Mouse (Mus musculus): ENCODE data around the gene Rims4.
A peak's percentile ranks its signal among the peaks of the same experiment; 100 is the strongest.

Gene Rims4

DNA sequence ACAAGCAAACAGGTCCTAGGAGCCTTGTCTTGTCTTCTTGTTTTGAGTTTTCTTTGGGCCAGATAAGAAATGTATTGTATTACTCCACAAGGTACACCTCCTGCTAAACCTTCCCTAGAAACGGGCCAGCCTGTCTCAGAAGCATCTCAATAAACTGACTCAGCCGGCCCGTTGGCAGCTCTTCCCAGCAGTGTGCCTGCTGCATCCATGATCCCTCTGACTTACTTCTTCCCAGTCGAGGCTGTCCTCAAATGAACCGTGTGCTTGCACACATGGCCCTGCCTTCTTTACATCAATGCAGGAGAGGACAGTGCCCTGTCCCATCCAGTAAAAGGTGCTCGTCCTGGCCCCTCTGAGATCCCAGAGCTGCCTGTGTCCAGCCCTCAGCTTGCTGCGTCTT is 8.9 kb downstream of the Rims4 start:
- DNase-seq = no peak

DNA sequence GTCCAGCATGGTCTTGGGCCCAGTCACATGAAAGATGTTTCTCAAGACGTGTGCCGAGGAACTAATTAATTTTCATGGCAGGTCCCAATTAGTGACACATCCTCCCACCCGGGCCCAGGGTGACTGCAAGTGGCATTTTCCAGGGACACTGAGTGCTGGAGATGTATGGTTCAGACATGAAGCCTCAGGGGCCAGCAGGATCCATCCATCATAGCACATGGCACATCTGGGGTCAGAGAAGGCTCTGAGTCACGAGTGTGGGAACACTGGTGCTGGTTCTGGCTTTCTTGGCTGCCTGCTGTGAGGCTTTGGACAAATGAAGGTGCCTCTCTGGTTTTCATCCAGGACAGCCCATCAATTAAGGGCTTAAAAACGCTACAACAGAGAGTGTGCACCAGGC is 11.4 kb downstream of the Rims4 start:
- DNase-seq = no peak

DNA sequence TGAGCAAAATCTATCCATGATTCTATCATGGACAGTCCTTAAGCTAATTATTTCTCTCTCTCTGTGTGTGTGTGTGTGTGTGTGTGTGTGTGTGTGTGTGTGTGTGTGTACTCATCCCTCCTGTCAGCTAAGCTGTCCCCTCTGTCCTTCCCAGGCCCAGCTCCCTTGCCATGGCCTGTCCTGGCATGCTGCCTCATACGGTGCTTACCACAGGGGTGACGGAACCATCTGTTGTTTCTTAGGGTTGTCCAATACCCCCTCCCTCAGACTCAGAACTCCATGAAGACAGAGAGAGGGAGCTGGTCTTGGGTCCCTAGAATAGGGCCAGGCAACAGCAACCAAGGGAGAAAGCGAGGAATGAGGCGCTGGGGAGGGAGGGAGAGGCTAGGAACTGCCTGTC is 14.2 kb downstream of the Rims4 start:
- no peak for DNase-seq

DNA sequence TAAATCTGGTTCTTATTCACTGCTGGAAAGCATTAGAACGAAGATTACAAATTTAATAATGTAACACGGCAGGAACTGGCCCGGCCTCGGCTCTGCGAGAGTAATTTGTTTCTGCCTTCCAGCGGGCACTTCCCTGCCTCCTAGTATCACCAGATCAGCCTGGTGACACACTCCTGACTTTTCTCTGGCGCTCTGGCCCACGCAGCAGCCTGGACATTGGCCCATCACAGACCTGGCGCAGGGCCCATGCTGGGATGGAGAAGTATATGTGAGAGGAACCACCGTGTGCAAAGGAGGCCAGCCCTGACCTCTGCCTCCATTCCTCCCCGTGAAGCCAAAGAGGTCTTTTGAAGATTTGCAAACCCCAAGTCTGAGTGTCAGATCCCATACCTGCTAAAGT is 15.0 kb downstream of the Rims4 start:
- DNase-seq = peak; percentile 90

DNA sequence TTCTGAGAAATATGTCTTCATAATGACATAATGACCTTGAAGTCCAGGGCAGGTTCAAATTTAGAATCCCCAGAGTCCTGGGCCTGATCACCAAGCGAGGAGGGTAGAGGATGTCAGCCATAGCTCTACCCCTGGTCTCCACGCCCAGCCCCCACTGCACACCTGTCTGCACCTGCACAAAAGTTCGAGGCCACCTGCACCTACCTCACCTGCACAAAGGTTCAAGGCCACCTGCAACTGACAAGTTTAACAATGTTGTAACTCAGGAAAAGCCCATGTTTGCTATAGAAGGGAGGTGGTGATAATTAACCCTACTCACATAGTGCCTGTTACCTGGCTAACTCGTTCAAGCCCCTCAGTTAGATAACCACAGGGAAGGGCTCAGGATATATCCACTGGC is 16.0 kb downstream of the Rims4 start:
- no peak for DNase-seq

DNA sequence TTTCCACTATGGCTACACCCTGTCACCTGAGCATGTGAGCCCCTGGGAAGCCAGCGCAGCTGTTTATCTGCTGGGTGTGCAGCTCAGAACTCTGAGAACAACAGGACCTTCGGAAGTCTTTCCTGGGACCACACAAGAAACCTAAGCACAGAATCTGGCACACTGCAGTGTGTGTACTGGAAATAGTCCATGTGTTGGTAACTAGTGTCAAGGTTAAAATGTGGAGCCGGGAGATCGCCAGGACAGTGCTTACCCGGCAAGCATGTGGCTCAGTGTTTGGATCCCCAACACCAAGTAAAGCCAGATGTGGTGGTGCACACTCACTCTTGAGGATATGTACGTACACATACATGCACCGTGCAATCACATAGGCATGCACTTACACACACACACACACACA is 17.4 kb downstream of the Rims4 start:
- DNase-seq = no peak

DNA sequence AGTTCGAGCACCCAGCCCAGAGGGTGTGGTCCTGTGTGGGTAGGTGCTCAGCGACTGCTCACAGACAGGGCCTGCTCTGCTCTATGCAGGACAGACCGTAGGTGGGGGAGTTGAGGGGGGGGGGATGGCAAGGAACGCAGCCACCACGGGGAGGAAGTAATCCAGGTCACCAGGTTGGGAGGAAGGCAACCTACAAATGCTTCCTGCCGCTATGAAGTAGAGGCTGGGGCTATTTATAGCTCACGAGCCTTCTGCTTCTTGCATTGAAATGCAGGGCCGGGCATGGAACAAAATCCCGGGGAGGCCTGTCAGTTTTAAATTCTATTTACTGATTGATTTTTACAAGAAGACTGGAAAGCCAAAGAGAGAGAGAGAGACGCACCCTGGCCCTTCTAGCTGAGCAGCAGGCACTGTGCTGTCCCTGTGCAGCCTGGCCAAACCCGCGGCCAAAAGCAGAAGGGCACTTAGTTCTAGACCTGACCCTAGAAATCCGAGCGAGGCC is 18.5 kb downstream of the Rims4 start:
- no peak for DNase-seq

DNA sequence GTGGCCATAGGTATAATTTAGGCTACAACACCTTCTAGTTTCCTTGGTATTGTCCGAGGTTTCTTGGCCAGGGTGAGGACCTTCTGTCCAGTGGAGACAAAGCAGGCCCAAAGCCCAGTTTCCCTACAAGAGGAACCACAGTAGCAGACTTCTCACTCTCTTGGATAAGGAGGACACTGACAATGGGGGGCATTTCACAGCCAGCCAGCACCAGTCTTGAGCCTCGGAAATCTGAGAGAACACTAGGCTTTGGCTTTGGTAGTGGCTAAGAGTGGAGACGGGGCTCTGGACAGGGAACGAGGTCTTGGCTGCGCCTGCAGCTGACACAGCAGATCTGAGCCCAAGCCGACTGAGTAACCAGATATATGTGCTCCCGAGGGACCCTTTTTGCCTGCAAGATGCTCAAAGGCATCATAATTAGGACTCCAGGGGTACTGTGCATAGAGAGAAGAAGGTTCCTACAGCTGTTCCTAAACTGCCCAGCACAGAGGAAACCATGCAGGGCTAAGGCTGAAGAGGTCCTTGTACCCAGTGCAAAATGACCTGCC is 20.4 kb downstream of the Rims4 start:
- DNase-seq = no peak

DNA sequence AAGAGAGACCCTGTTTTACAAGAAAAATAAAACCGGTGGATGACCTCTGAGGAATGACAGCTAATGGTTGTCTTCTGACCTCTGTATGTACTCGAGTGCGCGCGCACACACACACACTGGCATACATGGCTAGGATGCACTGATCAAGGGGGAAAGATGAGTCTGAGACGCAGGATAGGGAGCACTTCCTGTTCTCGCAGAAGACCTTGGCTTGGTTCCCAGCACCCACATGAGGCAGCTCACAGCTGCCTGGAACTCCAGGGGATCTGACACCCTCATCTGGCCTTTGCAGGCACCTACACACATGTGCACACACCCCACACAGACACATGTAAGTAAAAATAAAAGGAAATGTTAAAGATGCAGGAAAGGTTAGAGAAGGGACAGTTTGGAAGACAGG is 21.5 kb downstream of the Rims4 start:
- DNase-seq = no peak

DNA sequence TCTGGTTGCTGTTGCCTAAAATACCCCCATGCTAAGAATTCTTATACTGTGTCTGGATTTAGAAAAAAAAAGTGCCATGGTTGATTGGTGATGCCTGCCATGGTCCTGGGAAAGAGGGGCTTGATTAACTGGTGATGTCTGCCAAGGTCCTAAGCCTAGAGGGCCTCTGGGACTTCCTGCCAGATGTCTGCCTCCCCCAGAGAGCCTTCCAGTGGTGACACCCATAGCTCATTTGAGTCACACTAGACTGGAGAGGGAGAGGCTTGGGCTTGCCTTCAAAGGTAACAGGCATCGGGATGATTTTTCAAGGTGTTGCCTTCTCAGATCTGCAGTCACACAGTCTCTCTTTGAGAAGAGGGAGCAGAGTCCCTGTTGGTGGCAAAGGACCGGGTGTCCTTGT is 23.3 kb downstream of the Rims4 start:
- DNase-seq = no peak

DNA sequence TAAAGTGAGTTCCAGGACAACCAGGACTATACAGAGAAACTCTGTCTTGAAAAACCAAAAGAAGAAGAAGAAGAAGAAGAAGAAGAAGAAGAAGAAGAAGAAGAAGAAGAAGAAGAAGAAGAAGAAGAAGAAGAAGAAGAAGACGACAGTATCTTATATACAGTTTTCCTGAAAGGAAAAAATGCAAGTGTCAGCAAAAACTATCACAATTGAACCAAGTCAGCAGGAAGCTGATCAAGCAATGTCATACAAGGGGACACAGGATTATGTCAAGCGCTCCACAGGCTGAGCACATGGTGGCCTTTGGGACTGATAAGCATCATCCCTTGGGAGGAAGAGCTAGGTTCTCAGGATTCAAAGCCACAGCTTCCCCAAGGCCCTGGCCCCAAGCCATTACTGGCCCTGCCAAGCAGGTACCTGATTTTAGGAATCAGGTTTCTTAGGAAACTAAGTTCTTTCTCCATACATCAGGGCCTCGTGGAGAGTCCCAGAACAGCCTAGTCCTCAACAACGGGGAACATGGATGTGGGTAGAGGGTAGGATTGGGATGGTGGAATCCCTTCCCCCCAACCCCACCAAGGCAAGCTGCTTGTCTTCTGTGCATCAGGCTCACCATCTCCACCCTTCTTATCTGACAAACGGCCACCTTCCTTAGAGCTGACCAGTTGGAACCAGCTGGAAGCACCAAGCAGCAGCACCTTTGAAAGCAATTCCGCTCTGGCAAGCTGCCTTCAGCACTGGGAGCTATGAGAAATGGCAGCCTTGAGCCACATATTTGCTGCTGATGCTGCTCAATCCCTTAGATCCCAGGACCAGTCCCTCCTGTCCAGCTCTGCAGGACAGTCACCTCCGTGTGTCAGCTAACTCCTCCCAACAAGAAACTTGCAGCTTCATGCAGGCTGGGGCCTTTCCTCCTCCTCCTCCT is 24.8 kb downstream of the Rims4 start:
- no peak for DNase-seq

DNA sequence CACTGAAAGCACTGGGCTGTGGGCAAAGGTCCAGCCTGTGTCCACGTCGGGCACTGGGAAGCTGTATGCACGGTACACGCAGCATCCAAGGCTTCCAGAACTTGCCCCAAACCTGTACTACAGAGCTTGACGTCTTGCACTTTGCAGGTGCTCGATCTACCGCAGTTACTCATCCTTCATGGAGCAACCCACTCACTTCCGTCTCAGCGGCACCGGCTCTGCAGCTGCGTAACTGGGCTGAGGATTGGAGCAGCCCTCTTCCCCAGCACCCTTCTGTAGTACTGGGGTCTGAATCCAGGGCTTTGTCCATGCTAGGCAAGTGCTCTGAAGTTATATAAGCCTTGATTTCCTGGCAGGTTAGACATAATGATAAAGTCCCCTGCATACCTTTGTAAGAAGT is 27.2 kb downstream of the Rims4 start:
- no peak for DNase-seq

DNA sequence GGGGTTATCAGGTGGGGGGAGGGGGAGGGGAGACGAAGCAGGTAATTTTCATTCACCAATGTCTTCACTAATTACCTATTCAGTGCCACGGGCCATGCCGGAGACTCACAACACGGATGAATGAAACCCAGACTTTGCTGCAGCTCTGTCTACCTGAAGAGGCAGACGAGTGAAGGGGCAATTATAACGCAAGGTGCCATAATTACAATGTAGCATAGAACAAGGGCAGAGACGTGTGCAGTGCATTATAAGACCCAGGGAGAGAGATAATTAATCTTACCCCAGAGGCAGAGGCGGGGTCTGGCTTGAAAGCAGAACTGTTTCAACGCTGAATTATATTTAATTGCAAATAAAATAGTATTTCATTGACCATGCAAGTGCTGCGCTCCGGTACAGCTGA is 27.9 kb downstream of the Rims4 start:
- no peak for DNase-seq

DNA sequence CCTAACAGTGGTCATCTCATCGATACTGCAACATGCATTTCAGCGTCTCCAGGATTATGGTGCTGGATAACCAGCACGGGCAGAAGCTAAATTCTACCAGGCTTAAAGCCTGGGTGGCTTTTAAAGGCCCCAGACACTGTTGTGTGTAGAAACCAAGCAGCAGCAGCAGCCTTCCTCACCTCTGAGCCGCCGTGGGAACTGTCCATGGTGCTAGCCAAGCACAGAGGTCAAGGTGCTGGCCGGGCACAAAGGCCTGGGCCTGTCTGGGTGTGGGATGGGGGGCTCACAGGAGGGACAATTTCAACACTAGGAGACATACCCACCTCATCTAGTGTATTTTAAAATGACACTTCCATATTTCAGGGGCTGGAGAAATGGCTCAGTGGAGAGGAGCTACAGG is 29.1 kb downstream of the Rims4 start:
- no peak for DNase-seq

DNA sequence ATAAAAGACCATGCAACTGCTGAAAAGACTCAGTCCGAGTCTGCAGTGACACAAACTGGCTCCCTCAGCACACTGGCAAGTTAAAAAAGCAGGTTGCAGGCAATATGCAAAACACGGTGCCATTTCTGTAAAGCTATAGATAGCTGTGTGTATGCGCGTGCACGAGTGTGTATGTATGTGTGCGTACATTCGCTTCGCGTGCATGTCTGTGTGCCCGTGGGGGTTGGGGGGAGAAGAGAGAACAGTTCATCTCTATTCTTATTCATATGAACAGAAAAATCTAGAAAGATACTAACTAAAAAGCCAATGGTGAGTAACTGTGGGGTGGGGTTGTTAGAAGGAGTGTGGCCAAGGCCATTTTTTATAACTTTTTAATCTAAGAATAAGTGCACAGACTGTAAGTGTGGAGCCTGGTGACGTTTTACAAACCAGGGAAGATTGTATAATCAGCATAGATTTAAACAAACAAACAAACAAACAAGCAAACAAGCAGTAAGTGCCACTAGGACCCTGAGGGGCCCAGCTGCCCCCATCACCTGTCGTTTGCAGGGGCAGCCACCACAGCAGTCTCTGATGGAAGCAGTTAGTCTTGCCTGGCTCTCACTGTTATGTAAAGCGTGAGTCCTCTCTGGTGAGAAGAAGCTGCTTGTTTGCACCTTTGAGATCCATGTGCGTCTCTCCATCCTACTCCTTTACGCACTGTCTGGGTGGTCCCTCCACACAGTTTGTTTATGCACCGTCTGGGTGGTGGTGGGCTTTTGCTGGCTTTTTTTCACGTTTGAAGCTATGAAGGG is 35.4 kb downstream of the Rims4 start:
- DNase-seq = no peak

DNA sequence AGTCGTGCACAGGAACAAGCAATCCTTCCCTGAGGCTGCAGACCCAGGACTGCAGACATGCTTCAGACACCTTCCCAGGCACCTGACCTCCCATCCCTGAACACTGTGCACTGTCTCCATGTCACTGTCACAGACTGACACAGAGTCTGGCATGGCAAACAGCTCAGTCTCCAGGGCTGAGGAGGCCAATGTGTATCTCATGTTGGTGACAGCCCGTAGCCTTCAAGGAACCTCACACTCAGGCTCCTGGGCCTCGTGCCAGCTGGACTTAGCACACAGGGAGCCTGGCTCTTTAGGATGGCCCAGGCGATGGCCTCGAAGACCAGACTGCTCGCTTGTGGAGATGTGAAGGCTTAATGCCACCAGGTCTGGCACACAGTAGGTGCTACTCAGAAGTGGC is 37.6 kb downstream of the Rims4 start:
- DNase-seq = no peak

DNA sequence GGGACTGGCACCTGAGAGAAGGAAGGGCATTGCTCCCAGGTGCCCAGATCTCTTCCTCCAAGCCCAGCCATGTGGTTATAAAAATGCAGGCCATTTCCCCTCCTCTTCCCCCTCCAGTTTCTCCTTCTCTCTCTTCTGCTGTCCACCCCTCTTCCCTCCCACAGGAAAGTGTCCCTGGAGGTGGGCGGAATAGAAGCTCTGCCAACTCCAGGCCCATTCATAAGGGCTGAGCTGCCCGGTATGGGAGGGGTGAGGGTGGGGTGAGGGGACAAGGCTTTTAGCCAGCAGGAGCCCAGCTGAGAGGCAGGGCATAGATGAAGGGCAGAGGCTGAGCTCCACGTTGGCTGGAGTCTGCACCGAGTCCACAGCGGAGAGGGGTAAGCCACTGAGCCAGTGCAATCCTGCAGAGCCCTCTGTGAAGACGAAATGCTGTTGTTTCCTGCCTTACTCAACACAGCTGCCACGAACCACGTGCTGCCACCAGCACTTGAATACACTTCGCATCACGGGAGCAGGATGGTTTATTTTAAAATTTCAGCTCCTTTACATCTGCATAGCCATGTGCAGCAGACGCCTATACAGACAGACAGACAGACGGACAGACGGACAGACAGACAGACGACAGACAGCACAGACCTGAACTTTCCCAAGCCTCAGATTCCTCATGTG is 41.5 kb downstream of the Rims4 start:
- no peak for DNase-seq

DNA sequence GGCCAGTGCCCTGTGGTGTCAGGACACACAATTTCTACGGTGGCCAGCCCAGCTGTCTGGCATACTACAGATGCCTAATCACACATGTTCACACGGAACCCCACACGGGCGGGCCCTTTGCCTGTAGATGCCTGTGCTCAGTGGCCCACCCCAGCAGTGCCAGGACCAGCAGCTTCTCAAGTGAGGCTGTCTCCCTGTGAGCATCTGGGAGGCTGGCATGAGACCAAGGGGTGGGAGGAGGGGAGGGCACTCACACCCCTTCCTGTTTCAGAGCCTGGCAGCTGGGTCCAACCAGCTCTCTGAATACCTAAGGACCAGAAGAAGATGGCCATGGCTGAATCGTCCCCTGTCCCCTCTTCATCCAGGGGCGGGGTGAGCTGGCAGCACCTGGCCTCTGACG is 43.0 kb downstream of the Rims4 start:
- DNase-seq = no peak

DNA sequence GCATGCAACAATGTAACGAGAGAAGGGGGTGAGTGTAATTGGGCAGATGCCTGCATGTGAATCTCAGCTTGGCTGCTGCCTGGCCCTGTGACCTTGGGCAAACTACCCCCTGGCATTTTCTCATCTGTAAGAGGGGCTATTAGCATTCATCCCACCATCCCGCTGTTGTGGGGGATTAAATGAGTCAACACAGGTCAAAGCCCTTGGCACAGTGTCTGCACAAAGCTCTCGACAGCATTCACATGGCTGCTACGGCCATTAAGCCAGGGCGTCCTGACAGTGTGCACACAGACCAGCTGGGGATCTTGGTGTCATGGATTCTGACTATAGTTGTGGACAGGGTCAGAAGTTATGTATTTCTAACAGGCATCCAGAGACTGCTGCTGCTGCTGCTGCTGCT is 43.6 kb downstream of the Rims4 start:
- no peak for DNase-seq

DNA sequence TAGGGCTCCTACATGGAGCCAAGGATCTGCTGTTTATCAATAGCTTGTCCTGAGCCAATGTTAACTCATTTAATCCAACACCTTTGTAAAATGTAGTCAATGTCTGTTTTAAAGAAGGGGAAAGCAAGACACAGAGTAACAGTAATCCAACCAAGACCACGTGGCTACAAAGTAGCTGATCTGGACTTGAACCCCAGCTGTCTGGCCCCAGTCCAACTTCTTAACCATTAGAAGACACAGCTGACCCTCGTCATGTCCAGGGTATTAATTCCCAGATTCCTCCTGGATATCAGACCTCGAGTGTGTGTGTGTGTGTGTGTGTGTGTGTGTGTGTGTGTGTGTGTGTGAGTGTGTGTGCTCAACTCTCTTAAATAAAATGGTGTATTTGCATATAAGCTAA is 46.6 kb downstream of the Rims4 start:
- no peak for DNase-seq

DNA sequence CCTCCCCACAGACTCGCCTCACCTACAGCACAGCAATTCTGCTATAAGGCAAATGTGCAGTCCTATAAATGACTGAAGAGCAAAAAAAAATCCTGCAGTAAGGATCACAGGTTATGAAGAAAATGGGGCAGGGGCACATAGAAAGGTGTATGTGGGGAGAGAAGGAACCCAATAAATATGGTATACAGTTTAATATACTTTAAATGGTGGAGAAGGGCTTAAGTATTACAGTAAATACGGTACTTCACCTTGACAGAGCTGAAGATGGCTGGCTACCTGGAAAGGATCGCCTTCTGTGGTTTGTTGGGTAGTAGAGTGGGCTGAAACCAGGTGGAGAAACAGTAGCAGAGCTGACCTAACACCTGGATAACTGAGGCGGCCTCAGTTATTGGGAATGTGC is 47.2 kb downstream of the Rims4 start:
- no peak for DNase-seq

DNA sequence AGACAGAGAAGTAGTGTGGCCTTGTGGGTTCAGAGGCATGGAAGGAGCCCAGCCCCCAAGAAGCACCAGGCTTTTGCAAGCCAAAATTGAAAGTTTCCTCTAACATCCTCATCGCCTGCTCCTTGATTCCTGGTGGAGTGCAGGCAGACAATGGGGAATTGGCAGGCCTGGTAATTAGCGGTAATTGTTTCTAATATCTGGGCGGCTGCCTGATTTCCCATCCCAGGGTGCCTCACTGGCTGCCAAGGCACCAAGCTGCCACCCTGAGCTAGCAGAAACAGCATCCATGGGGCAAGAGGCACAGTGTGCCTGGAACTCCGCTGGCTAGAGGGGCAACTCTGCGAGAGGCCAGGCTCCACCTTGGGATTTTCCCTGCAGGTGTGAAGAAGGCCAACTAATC is 48.7 kb downstream of the Rims4 start:
- no peak for DNase-seq

DNA sequence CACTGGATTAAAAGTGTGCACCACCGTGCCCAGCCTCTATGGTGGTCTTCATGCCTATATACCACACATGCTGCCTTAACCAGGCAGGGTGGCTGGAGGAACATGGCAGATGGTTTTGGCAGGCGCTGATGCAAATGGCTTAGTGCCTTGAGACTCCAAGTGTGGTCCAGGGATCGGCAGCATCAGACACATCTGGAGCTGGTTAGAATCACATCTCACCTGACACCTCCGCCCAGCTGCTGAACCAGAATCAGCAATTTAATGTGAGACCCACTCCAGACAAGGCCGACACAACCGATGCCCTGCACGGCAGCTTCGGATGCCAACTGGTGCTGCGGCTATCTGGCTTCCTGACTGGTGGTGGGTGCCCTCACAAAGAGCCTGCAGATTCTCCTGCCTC is 52.4 kb downstream of the Rims4 start:
- DNase-seq = no peak
